Comparison of ENCODE assay signal across 37 mouse cellular contexts in the genomic region with DNA sequence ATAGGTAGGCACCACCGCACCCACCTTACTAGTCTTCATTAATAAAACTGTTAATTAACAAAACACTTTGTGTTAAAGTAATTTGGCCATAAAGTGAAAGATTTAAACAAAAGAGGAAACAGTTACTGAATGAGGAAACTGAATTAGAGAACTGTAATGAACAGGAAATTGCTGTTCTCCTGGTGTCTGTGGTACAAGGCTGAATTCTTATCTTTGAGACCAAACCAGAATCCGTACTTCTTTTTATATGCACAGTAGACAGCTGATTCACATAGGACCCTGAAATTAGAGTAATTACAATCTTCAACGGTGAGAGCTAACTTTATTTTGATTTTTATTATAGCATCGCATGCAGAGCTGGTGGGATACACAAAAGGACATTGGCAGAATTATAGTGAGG. TPM values are rescaled to one million over a fixed set of nuclear protein-coding genes. Genes with fewer than 3 reads are reported as not detected.
DNase-seq lines count a peak whose midpoint lies in the region; ATAC-seq and TF ChIP-seq lines count a peak whose summit lies in the region.
"Had no signal": no experiment of that assay in that cellular context is flagged by ENCODE, and none has a peak within 500 bp of the region (broad histone marks: within the 10 kb centered on the region; RNA-seq: fewer than 3 reads in every experiment).

No protein-coding gene starts in this region.

- no peaks in the 10 kb centered on the region for H3K9me3 ChIP-seq in midbrain, postnatal 0 days (ENCODE audit: low read length)
- H3K9me3 ChIP-seq: forebrain, embryonic 13.5 days; heart, embryonic 12.5 days; limb, embryonic 13.5 days; lung, embryonic 15.5 days; midbrain, embryonic 10.5 days; midbrain, embryonic 15.5 days; neural tube, embryonic 13.5 days had no signal

- no peak overlapping the region for H3K4me3 ChIP-seq in macrophage (ENCODE audit: inconsistent target)
- no peak overlapping the region for H3K4me3 ChIP-seq in midbrain, postnatal 0 days (ENCODE audit: low read depth, low read length)
- H3K4me3 ChIP-seq: forebrain, embryonic 13.5 days; heart, embryonic 12.5 days; limb, embryonic 13.5 days; lung, embryonic 15.5 days; midbrain, embryonic 10.5 days; midbrain, embryonic 15.5 days; neural tube, embryonic 13.5 days had no signal

- no peaks in the 10 kb centered on the region for H3K4me1 ChIP-seq in midbrain, postnatal 0 days (ENCODE audit: insufficient read depth, low read length)
- H3K4me1 ChIP-seq: forebrain, embryonic 13.5 days; heart, embryonic 12.5 days; limb, embryonic 13.5 days; lung, embryonic 15.5 days; midbrain, embryonic 10.5 days; midbrain, embryonic 15.5 days; neural tube, embryonic 13.5 days had no signal

- peak; percentile 49 for DNase-seq in A20 (ENCODE audit: low read depth, low spot score)
- peak; percentile 76 for DNase-seq in MEL-GATA-1-ER (ENCODE audit: extremely low read depth, low read depth)
- DNase-seq in splenic B cell, adult 2 months (ENCODE audit: low read depth, low spot score) = peak; percentile 53
- DNase-seq in gastrocnemius, postnatal 14 days = no peak
- no peak for DNase-seq in midbrain, postnatal 0 days (ENCODE audit: low spot score)
- DNase-seq in thymus, postnatal 36 days = no peak
- DNase-seq: adrenal gland, postnatal 14 days; cerebellum, adult 18-20 months; cerebellum, postnatal 10 days; gastrocnemius, postnatal 10 days; heart, adult 18-20 months; heart, postnatal 4 days; kidney, adult 2 months; kidney, postnatal 36 days; lung, postnatal 36 days; retina, postnatal 1 day; right cerebral cortex, postnatal 14 days; thymus, adult 18-20 months; thymus, postnatal 25 days had no signal

- H3K36me3 ChIP-seq in macrophage (ENCODE audit: inconsistent target) = peaks cover 46% of the 10 kb centered on the region
- H3K36me3 ChIP-seq in splenic B cell, adult 2 months (ENCODE audit: control insufficient read depth, insufficient read depth, low read length, poor library complexity, severe bottlenecking) = peaks cover 9% of the 10 kb centered on the region
- H3K36me3 ChIP-seq in midbrain, postnatal 0 days (ENCODE audit: insufficient read depth, low read length) = peaks cover 16% of the 10 kb centered on the region; the same call in 1 of the 2 replicates

- 12% methylated on average over 4 of the region's 4 CpGs for WGBS in macrophage (ENCODE audit: missing documents)
- 92% methylated on average over 4 of the region's 4 CpGs for WGBS in midbrain, postnatal 0 days

- H3K4me2 ChIP-seq in midbrain, postnatal 0 days (ENCODE audit: low read depth, low read length, poor library complexity, severe bottlenecking) = no peak overlapping the region
- H3K4me2 ChIP-seq: forebrain, embryonic 13.5 days; heart, embryonic 12.5 days; limb, embryonic 13.5 days; liver, embryonic 11.5 days; lung, embryonic 15.5 days; midbrain, embryonic 15.5 days; neural tube, embryonic 13.5 days had no signal

- H3K9ac ChIP-seq in midbrain, postnatal 0 days (replicated peaks; ENCODE audit: low read length, poor library complexity, severe bottlenecking) = no peak overlapping the region
- H3K9ac ChIP-seq: forebrain, embryonic 13.5 days; heart, embryonic 12.5 days; limb, embryonic 13.5 days; lung, embryonic 15.5 days; midbrain, embryonic 15.5 days; neural tube, embryonic 13.5 days had no signal

- intact Hi-C loops in gastrocnemius, postnatal 14 days (cut with DNase I; ENCODE audit: low total_unique reads) = no loop called here

- ATAC-seq in midbrain, postnatal 0 days (ENCODE audit: low FRiP score) = no peak
- ATAC-seq: forebrain, embryonic 13.5 days; hindbrain, embryonic 16.5 days; midbrain, embryonic 15.5 days had no signal

- H3K27ac ChIP-seq in macrophage = peak overlapping the region; percentile 58
- H3K27ac ChIP-seq in midbrain, postnatal 0 days (ENCODE audit: low read depth, low read length) = no peak overlapping the region
- H3K27ac ChIP-seq: forebrain, embryonic 13.5 days; limb, embryonic 13.5 days; lung, embryonic 15.5 days; midbrain, embryonic 10.5 days; midbrain, embryonic 15.5 days; neural tube, embryonic 13.5 days; stomach, postnatal 0 days had no signal

- no peak for TF ChIP-seq CTCF in midbrain, postnatal 0 days (IDR thresholded peaks at IDR 0.05)

- no peaks in the 10 kb centered on the region for H3K27me3 ChIP-seq in splenic B cell, adult 2 months (ENCODE audit: control insufficient read depth, insufficient read depth, low read length, poor library complexity, severe bottlenecking)
- H3K27me3 ChIP-seq in midbrain, postnatal 0 days (ENCODE audit: insufficient read depth, low read length) = no peaks in the 10 kb centered on the region
- H3K27me3 ChIP-seq: CH12.LX; forebrain, embryonic 13.5 days; heart, embryonic 12.5 days; limb, embryonic 13.5 days; lung, embryonic 15.5 days; midbrain, embryonic 15.5 days; neural tube, embryonic 13.5 days had no signal

- peaks cover 49% of the 10 kb centered on the region; the same call in 1 of the 2 replicates for H3K79me2 ChIP-seq in macrophage (ENCODE audit: inconsistent target)

RNA-seq across cellular contexts. Expression of a gene that starts 25.3 kb away (rescaled TPM):
- 100 to 1,000 TPM in 5 of 26 experiments, 10 to 100 TPM in 21; 40.4 to 186 (median 70.1) TPM for total RNA-seq in macrophage (2018; cell fraction: chromatin; rRNA removed)
- total RNA-seq in macrophage (2018; cell fraction: cytosol; rRNA removed) = 100 to 1,000 TPM in 4 of 26 experiments, 10 to 100 TPM in 22; 76.8 to 115 (median 85.3) TPM
- total RNA-seq in macrophage (2018; cell fraction: nucleus; rRNA removed) = 100 to 1,000 TPM in 9 of 26 experiments, 10 to 100 TPM in 17; 57.8 to 146 (median 86.6) TPM
- polyA plus RNA-seq in macrophage (2018) = 64.9 to 74.4 TPM (median 67.7 TPM) in 3 replicates
- total RNA-seq in gastrocnemius, postnatal 14 days (2021) = 10 to 100 TPM; 30.6 to 31.0 TPM
- 36.1 and 38.6 TPM in 2 replicates for total RNA-seq in midbrain, postnatal 0 days (2014; rRNA removed)
- 57.7 and 58.6 TPM in 2 replicates for polyA plus RNA-seq in midbrain, postnatal 0 days (2015; fragmentation: Nextera tagmentation; extraction: Ambion mirVana)

RNA-seq across cellular contexts. Expression of a gene that starts 39.1 kb away (rescaled TPM):
- 100 to 1,000 TPM in 8 of 26 experiments, 10 to 100 TPM in 18; 64.7 to 137 (median 92.7) TPM for total RNA-seq in macrophage (2018; cell fraction: chromatin; rRNA removed)
- 10 to 100 TPM; 21.3 to 40.5 (median 27.6) TPM for total RNA-seq in macrophage (2018; cell fraction: cytosol; rRNA removed)
- total RNA-seq in macrophage (2018; cell fraction: nucleus; rRNA removed) = 100 to 1,000 TPM in 5 of 26 experiments, 10 to 100 TPM in 21; 42.6 to 143 (median 67.4) TPM
- polyA plus RNA-seq in macrophage (2018) = 21.1 to 37.0 TPM (median 24.0 TPM) in 3 replicates
- 10 to 100 TPM; 27.7 to 30.0 TPM for total RNA-seq in gastrocnemius, postnatal 14 days (2021)
- total RNA-seq in midbrain, postnatal 0 days (2014; rRNA removed) = 115 and 137 TPM in 2 replicates
- 36.9 and 37.5 TPM in 2 replicates for polyA plus RNA-seq in midbrain, postnatal 0 days (2015; fragmentation: Nextera tagmentation; extraction: Ambion mirVana)

RNA-seq across cellular contexts. Expression of a gene that starts 39.1 kb away (rescaled TPM):
- 1 to 10 TPM in 11 of 26 experiments, under 1 TPM in 10, not detected in 5; 0.21 to 2.0 (median 1.1) TPM for total RNA-seq in macrophage (2018; cell fraction: chromatin; rRNA removed)
- under 1 TPM in 6 of 26 experiments, not detected in 20; 0.03 to 0.13 (median 0.04) TPM for total RNA-seq in macrophage (2018; cell fraction: cytosol; rRNA removed)
- 1 to 10 TPM in 4 of 26 experiments, under 1 TPM in 16, not detected in 6; 0.18 to 1.3 (median 0.40) TPM for total RNA-seq in macrophage (2018; cell fraction: nucleus; rRNA removed)
- polyA plus RNA-seq in macrophage (2018) = not detected in 3 replicates
- total RNA-seq in gastrocnemius, postnatal 14 days (2021) = under 1 TPM in 1 of 2 experiments, not detected in 1; 0.25 TPM
- 0.05 and 0.16 TPM in 2 replicates for total RNA-seq in midbrain, postnatal 0 days (2014; rRNA removed)
- 0.07 TPM in 1 of 2 replicates, not detected in the other for polyA plus RNA-seq in midbrain, postnatal 0 days (2015; fragmentation: Nextera tagmentation; extraction: Ambion mirVana)
- total RNA-seq: adrenal gland, postnatal 14 days; CH12.LX; ES-E14; gastrocnemius, postnatal 10 days; heart, adult 18-20 months; heart, postnatal 4 days had no signal
- polyA plus RNA-seq: brain, embryonic 14.5 days; C2C12; embryonic facial prominence, embryonic 11.5 days; heart, embryonic 12.5 days; kidney, embryonic 16.5 days; limb, embryonic 13.5 days; liver, embryonic 11.5 days; midbrain, embryonic 10.5 days; neural tube, embryonic 13.5 days; small intestine, adult 2 months had no signal

Comparison
In these comparisons a context has a peak if more than half of its experiments do, and no peak if none do; other contexts are left out.
1. DNase-seq: peak in A20 (single experiment), MEL-GATA-1-ER (single experiment) and splenic B cell, adult 2 months (single experiment); none in gastrocnemius, postnatal 14 days (single experiment), midbrain, postnatal 0 days (single experiment) and thymus, postnatal 36 days (0 of 2).